Mouse (Mus musculus): ENCODE results near the gene Usp3.

Usp3 gene

DNA sequence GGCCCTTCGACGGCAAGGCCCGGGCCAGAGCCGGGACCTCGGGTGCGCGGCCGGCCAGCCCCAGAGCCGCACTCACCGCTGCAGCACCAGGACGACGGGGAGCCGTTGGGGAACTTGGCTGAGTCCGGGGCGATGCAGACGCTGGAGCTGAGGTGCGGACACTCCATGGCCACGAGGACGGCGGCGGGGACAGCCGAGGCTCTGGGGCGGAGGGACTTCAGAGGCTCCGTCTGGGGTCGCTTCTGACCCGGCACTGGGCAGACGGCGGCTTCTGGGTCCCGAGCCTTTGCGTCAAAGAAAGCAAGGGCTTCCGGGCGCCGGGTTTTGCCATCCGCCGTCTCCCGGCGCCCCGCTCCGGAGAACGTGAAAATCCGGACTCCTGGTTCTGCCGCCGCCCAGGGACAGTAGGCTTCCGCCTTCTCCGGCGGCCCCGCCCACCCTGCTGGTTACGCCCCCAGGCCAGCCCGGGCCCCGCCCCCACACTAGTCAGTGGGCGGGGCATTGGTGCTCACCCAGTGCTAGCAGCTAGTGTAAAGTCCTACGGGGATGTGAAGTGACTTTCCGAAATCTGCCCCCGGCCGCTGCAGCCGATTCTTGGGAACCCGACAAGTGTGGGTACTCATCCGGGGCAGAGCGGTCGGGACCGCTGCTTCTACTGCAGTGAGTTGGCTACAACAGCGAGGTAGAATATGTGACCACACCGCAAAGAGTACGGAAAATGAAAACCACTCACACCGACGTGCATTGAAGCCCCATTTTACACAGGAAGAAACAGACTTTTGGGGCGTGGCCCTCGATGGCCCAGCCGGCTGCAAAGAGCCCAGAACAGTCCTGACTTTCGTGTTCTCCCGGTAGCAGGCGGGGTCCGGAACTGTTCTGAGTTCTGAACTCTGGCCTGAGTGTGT, at the start of gene Usp3:
TSS of gene Usp3 (minus strand) at position 435 of the 905 bp plus-strand sequence.
- DNase-seq (ENCODE audit: extremely low spot score): peak; percentile 99

DNA sequence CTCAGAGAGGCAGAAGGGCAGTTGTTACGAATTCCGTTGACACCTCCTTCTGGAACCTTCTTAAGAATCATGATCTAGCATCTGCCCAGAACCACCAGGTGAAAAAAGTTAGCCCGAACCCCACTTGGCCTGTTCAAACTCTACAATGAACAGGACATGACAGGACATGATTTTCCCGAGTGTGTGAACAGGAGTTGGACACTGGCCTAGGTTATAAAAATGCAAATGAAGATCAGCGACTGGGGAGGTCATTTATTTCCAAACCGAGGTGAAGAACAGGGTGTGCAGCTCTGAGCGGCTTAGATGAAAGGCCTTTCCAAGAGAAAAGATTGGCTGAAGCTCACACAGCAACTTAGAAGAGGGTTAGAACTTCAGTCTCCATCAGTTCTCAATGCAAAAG, 47.5 kb upstream of the Usp3 start:
- no peak for DNase-seq (ENCODE audit: extremely low spot score)

DNA sequence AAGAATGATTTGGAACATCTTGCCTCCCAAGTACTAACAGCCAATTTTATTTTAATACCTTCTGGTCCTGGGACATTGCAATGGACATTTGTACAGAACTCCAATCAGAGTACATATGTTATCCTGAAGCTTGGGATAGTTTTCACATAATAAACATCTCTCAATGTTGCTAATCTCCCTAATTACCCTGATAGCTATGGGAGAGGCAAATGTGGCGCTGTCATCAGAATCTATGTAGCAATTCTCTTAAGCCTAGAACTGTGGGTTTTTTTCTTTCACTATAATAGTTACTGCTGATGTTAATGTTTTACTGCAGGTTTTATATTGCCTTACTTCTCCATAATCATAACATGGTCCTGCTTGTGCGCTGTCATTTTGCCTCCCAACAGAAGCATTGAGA, 46.7 kb upstream of the Usp3 start:
- DNase-seq (ENCODE audit: extremely low spot score): no peak

DNA sequence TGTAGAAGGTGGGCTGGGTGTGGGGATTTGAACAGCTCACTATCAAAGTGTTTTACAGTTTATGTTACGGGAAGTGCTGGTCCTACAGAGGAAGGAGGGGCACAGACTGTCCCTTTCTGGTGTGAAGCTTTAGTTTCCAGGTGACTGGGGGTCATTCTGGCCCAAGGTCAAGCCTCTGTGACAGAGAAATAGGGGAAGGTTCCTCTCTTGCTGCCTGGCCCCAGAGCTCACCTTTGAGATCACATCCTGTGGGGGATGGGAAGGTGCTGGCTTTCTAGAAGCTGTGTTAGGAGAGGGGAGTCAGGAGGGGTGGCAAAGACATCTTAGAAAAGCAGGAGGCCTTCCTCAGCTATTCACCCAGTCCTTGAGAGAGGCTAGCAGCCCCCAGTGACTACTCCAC, 39.5 kb upstream of the Usp3 start:
- no peak for DNase-seq (ENCODE audit: extremely low spot score)

DNA sequence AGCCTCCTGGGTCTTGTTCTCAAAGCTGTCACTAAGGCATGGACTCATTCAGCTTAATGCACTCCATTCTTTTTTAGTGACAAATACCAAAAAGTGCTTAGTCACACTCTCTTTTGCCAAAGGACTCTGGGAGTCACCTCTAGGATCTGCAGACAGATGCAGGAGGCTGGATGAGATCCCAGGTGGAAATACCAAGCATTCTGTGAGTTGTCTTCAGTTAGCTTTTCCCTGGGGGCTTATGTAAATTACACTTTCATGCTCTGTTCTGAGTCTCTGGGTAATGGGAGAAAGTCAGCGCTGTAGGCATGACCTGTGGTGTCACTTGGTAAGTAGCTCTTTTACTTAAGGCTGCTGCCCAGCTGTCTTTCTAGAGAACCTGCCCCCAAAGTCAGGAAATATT, 38.0 kb upstream of the Usp3 start:
- DNase-seq (ENCODE audit: extremely low spot score): no peak

DNA sequence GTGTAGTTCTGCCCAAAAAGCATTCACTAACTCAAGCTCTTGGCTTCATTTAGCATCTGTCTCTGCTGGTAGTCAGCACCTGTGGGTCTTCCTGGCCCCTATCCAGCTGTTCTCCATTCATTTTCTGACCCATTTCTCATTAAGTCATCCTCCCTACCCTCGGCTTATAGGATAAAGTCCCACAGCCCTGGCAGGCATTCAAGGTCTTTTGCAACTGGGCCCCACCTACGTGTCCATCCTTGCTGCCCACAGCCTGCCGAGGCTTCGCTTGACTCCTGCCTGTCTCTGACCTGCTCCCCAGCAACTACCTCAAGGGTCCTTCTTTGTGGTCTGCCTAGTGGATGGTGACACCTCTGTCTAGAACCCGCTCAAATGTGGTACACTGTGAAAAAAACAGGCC, 33.7 kb upstream of the Usp3 start:
- DNase-seq (ENCODE audit: extremely low spot score): no peak

DNA sequence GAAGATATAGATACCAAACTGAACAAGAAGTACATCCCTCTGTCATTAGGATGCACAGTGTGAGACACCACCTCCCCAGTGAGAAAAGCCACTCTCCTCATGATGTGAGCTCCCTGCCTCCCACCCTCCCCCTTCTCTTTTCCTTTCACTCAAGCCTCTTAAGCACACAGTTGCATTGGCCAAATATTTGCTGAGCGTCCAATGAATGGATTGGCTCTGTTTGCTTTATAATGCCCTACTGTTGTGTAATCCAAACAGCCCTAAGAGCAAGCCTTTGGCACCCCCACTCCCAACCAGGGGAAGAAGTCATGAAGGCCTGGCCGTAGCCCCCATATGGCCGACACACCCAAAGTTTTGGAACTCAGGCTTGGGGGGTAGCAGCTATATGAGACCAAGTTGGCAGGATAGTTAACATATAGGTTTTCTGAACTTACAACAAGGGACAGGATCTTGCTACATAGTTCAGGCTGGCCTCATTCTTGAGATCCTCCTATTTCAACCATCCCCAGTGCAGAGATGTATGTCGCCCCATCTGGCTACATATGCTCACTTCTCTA, 33.1 kb upstream of the Usp3 start:
- no peak for DNase-seq (ENCODE audit: extremely low spot score)

DNA sequence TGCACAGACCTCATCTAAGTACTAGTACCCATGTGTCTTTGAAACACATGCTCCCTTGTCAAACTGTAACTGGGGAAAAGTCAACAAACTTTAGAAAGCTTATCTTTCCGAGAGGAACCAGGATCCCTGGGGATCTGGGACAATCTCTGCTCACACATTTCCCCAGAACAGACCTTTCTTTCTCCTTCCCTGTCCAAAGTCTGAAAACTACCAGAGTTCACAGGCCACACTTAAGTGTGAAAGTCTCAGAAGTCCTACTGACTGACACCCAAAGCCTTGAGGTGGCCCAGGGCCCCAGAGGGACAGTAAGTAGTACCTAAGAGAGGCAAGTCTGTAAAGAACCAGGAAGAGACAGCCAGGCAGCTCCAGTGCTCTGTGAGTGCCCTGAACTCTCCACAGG, 31.9 kb upstream of the Usp3 start:
- DNase-seq (ENCODE audit: extremely low spot score): no peak

DNA sequence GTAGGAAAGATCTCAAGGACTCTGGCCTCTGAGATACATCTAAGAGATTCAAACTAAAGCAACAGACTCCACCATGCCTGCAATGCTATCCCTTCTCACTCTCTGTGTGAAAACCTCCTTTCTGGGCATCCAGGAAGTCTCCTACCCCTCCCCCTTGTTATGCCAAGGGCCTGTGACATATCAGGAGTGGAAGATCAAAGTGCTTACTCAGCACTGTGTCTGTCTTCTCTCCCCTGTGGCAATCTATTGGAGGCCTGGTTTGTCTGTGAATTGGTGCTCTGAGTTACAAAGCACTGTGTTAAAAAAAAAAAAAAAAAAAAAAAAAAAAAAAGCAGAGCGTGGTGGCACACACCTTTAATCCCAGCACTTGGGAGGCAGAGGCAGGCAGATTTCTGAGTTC, 30.7 kb upstream of the Usp3 start:
- DNase-seq (ENCODE audit: extremely low spot score): no peak

DNA sequence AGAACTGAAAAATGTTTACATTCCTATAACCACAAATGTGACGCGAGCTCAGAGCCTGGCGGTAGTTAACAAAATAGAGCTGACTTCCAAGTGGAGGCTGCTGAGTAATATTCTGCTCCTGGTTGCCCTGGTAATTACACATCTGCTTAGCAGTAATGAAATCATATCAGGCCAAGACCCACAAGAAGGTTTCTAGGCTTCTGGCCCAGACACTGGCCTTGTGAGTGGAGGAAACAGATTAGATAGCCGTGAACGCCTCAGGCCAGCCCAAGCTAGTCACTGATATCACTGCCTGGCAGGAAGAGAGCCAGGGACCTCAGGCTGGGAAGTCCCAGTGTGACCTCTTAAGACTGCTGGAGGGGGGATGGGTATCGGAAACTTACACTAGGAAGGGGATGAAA, 27.6 kb upstream of the Usp3 start:
- peak; percentile 57 for DNase-seq (ENCODE audit: extremely low spot score)

DNA sequence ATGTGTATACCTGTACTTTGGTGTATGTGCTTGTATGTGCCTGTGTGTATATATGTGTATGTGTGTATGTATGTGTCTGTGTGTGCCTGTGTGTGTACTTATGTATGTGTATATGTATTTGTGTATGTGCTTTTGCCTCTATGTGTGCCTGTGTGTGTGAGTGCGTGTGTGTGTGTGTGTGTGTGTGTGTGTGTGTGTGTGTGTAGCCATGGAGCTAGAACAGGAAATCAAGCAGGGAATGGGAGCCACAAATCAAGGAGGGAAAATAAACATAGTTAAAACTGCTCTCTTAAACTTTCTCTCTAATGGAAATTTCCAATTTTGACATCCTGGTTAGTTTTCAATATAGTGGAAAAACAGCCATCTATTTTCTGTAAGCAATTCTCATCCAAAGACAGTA, 27.1 kb upstream of the Usp3 start:
- DNase-seq (ENCODE audit: extremely low spot score): no peak

DNA sequence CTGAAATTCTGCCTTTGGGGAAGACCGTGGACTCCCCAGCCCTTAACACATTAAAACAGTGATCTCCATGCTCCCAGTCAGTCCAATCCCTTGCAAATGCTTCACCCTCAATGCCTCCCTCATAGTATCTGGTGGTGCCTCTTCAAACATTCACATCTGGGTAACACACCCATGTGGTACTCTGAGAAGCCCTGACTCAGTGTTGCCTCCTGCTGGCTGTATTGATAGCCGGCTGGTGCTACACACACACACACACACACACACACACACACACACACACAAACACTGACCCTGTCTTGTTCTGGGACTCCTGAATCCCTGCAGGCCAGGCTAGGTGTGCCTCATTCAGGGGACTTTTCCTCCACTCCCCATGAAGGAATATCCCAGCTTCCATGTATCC, 24.9 kb upstream of the Usp3 start:
- no peak for DNase-seq (ENCODE audit: extremely low spot score)

DNA sequence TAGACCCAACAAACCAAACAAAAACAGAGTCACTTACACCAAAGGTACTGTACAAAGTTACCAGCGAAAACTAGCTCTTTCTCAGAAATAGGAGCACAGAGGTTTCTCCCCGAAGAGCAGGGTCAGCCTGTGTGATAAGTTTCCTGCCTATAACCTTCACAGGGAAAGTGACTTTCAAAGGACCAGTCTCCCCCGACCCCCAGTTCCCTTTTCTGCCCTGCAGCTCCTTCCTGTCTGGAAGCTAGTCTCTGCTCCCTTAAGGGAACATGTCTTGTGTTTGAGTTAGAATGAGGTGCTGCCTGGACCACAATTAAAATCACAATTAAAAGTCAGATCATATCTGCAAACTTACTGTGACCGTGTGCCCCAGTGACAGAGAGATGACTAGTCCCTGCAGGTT, 23.9 kb upstream of the Usp3 start:
- no peak for DNase-seq (ENCODE audit: extremely low spot score)

DNA sequence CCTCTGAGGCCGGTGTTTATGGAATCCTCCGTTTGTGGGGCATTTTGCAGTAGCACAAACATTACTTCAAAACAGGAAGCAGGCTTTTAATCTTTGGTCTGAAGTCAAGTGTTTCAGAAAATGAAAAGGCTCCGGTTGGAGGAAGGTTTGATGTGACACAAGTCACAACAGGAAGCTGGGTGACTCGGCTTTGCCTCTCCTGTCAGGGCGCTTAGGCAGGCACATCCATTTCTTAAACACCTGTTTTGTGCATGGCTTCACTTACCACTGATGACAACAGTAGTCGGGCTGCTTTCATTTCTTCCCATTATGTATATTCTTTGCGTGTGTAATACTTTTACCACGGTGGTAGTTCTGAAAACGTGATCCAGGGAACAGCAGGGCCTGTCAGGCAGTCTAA, 22.2 kb upstream of the Usp3 start:
- DNase-seq (ENCODE audit: extremely low spot score): no peak

DNA sequence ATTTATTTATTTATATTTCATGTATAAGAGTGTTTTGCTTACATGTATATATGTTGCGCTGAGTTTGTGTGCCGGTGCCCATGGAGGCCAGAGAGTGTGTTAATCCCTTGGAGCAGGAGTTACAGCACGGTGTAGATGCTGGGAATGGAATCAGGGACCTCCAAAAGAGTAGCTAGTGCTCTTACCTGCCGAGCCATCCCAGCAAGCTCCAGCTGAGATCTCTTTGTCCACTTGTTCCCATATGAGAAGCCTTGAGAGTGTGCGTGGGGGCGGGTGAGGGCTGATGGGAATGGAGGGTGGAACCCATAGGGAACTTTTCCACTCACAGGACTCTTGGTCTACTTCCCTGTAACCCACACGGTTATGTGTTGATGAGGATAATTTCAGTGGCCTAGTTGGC, 21.6 kb upstream of the Usp3 start:
- no peak for DNase-seq (ENCODE audit: extremely low spot score)

DNA sequence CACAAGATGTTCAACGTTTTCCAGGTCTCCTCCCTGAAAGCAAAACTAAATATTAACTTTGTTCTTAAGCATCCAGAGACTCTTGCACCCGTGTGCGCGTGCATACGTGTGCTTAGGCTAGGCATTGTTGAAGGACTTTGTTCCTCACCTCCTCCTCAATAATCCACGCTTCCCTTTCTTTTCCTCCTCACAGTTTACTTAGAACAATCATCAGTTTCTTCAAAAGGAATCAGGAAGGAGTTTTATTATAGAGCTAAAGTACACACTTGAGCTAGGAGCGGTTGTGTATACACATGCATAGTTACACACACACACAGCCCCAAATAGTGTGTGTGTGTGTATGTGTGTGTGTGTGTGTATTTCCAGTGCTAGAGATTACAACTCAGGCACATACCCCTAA, 20.7 kb upstream of the Usp3 start:
- no peak for DNase-seq (ENCODE audit: extremely low spot score)

DNA sequence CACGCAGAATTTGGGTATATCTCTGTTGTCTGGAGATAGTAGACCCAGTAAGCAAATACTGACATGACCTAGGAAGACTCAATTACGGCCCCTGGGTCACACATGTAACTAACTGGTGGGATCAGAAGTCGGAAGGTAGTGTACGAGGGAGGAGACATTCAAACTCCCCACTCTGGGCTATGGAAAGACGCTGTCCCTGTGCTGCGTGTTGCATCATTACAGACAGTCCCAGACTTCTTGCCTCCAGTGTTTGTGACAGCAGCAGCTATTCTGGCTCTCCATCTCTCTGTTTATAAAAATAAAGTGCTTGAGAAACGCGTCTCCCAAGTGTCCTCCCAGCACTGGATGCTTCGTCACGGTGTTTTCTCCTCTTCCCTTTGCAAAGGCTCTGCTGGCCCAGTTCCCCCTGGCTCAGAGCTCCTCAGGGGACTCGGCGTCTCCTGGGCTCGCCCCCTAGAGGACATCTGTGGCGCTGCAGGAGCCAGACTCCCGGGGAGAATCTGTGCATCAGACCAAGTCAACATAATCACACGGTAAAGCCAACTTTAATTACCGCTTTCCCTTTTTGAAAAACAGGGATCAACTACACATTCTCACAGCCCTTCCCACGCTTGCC, 18.6 kb upstream of the Usp3 start:
- DNase-seq (ENCODE audit: extremely low spot score): peak; percentile 85

DNA sequence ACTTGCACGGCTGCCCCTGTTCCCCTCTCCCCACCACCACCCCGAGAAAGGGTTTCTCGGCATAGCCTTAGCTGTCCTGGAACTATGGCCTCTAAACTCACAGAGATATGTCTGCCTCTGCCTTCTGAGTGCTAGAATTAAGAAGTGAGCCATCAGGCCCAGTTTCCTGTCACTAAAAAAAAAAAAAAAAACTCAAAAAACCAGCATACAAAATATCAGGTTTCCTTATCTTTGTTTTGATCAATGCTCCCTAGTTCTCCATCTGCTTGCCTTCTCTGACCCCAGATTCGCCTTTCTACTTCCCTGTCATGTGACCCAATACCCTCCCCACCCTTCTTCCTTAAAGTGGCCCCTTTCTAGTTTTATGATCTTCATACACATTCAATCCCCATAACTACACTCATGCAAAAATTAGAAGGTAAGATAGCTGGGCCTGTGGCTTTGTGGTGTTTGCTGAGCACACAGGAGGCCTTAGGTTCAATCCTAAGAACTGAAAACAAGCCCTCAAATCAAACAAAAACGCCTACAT, 15.9 kb upstream of the Usp3 start:
- no peak for DNase-seq (ENCODE audit: extremely low spot score)

DNA sequence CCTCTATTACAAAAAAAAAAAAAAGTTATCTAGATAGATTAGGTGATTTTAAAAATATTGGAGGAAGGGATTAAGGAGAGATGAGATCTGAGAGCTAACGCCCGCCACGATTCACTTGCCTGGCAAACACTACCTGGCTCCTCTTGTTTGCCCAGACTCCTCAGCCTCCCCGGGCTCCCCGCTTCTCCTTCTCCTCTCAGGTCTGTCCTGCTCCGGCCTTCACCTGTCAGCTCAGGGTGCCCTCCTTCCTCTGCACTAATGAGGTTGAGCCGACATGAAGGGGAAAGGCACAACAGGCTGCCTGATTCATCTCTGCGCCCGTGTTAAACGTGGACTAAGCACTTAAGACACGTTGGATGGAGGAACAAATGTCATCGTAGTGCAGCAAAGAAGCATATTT, 13.9 kb upstream of the Usp3 start:
- no peak for DNase-seq (ENCODE audit: extremely low spot score)

DNA sequence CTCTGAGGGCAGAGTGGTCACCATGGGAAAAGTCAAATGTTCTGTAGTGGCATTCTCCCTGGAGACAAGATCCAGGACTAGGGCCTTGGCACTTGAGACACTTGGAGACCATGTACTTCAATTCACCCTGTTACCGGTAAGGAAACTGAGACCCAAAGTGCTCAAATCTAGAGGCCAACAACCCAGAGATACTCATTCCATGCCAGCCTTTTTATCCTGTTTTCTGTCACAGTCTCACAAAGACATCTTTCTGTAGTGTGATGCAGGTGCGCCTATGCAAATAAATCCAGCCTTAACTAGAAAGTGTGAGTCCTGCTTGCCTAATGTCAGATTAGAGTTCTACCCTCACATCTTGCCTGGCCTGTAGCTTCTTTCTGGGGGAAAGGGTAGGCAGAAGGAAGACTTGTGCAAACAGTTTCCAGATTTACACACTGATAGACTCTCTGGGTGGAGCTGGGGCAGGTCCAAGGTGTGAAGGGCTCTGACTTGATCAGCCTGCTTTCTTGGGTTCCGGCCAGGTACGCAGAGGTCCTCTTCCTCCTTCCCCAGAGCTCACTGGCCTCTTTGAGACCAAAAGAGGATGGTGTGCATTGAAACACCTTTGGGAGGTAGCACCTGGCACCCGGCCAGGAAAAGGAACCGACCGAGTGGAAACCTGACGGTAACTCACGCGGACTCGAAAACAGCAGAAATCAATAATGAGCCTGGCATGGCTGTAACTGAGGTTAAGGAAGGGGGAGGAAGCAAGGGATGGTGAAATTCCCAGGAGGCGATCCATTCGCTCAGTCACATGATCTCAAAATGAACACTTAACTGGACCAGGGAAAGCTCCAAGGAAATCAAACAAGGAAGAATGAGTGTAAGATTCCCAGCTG, 13.2 kb upstream of the Usp3 start:
- DNase-seq (ENCODE audit: extremely low spot score): no peak

DNA sequence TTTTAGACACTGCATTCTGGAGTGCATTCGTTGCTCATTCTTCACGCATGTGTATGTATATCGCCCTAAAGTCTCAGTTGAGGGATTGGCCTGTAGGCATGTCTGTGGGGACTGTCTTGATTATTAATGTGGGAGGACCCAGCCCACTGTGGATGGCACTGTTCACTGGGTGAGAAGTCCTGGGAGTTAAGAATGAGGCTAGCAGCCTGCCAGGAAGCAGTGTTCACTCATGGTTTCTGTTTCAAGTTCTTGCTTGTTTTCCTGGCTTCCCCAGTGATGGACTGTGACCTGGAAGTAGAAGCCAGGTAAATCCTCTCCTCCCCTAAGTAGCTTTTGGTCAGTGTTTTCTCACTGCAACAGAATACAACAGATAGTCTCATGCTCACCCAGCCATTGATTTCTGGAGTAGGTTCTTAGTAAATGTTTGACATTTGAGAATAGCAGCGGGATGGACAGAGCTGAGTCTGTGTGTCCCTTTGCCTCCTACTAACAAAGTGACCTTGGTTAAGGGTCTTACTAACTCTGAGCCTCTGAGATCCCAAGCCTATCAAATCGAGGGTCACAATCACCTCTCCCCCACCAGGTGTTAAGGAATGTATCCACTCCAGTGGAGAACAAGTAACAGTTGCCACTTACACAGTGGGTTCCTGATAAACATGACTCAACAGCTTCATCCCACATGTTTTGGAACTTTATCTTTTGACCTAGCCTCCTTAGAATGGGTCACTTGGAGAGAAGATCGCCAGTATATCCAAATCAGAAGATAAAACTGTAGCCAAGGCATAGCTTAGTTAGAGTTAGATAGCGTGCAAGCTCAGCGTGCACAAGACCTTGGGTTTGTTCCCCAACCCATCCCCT, 11.6 kb upstream of the Usp3 start:
- DNase-seq (ENCODE audit: extremely low spot score): no peak
